ENCODE assay signal across 21 mouse cellular contexts in the genomic region with DNA sequence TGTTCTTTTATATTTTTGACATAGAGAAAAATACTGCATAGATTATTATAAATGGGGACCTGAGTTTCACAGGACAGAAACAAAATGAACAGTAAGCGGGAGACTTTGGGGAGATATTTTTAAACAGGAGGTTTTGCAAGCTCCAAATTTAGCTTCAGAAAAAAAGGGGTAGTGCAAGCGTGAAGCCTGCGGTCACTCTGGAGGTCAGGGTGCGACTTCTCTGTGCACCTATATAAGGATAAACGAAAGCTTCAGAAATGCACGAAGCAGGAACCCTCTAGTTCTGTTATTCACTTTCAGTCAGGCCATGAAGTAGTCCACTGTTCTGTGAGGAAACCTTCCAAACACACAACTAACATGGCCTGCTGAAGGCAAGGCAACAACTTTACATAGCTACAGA.
DNase-seq lines count a peak whose midpoint lies in the region; ATAC-seq and TF ChIP-seq lines count a peak whose summit lies in the region.
"Had no signal": no experiment of that assay in that cellular context is flagged by ENCODE, and none has a peak within 500 bp of the region (broad histone marks: within the 10 kb centered on the region; RNA-seq: fewer than 3 reads in every experiment).

No protein-coding gene starts in this region.

- no peaks in the 10 kb centered on the region for H3K4me1 ChIP-seq in liver, postnatal 0 days (ENCODE audit: insufficient read depth)
- H3K4me1 ChIP-seq: midbrain, embryonic 10.5 days; stomach, embryonic 15.5 days had no signal

- ATAC-seq in liver, postnatal 0 days = peak; percentile 43; the same call in 1 of the 2 replicates
- ATAC-seq: forebrain, embryonic 14.5 days; intestine, embryonic 16.5 days had no signal

- no peaks in the 10 kb centered on the region for H3K9me3 ChIP-seq in liver, postnatal 0 days (ENCODE audit: low read length)
- H3K9me3 ChIP-seq: midbrain, embryonic 10.5 days; stomach, embryonic 15.5 days had no signal

- H3K4me3 ChIP-seq in liver, postnatal 0 days (ENCODE audit: low read depth, low read length) = no peak overlapping the region
- H3K4me3 ChIP-seq: gastrocnemius, adult 2 months; midbrain, embryonic 10.5 days; myocyte; stomach, embryonic 15.5 days had no signal

- no peak for TF ChIP-seq EP300 in liver, postnatal 0 days (IDR thresholded peaks at IDR 0.05; ENCODE audit: low read depth)

- H3K27me3 ChIP-seq in liver, postnatal 0 days (ENCODE audit: insufficient read depth, low read length) = no peaks in the 10 kb centered on the region
- H3K27me3 ChIP-seq: stomach, embryonic 15.5 days had no signal

- no peak for TF ChIP-seq CTCF in liver, postnatal 0 days (IDR thresholded peaks at IDR 0.05; ENCODE audit: low read depth)

- no peak overlapping the region for H3K4me2 ChIP-seq in liver, postnatal 0 days (ENCODE audit: low read depth, low read length)
- H3K4me2 ChIP-seq: hindbrain, embryonic 14.5 days; lung, embryonic 14.5 days; stomach, embryonic 15.5 days had no signal

- no peak overlapping the region for H3K9ac ChIP-seq in liver, postnatal 0 days (replicated peaks)
- H3K9ac ChIP-seq: hindbrain, embryonic 14.5 days; lung, embryonic 14.5 days; stomach, embryonic 15.5 days had no signal

- H3K27ac ChIP-seq in liver, postnatal 0 days (ENCODE audit: low read depth) = 0 out of 2 replicates have a peak overlapping the region, but pooled peaks have one; percentile 29
- H3K27ac ChIP-seq: gastrocnemius, adult 2 months; hindbrain, embryonic 14.5 days; midbrain, embryonic 10.5 days; stomach, embryonic 15.5 days had no signal

- no peaks in the 10 kb centered on the region for H3K36me3 ChIP-seq in liver, postnatal 0 days (replicated peaks; ENCODE audit: insufficient read depth, low read length)
- H3K36me3 ChIP-seq: midbrain, embryonic 10.5 days; stomach, embryonic 15.5 days had no signal

- WGBS in liver, postnatal 0 days (ENCODE audit: insufficient replicate concordance) = 51% methylated on average over 6 of the region's 6 CpGs

- peak; percentile 22 for DNase-seq in kidney, adult 9 months
- no peak for DNase-seq in kidney, adult 18-20 months
- DNase-seq in B cell, adult 2 months = peak; percentile 63 to 68
- DNase-seq in liver, postnatal 0 days = peak; percentile 30
- DNase-seq in spleen, adult 12 weeks (ENCODE audit: low spot score) = peak; percentile 16
- no peak for DNase-seq in cerebellum, postnatal 10 days
- DNase-seq in thymus, postnatal 0 days (ENCODE audit: low spot score) = no peak
- DNase-seq: adrenal gland, adult 2 months; cerebellum, adult 9-11 months; gastrocnemius, adult 2 months; kidney, postnatal 14 days; layer of hippocampus, postnatal 36 days; lung, embryonic 14.5 days; right cerebral cortex, postnatal 25 days; thymus, postnatal 14 days had no signal

Comparison
In these comparisons a context has a peak if more than half of its experiments do, and no peak if none do; other contexts are left out.
1. DNase-seq: peak in kidney, adult 9 months (single experiment), B cell, adult 2 months (2 of 2), liver, postnatal 0 days (single experiment) and spleen, adult 12 weeks (single experiment); none in kidney, adult 18-20 months (single experiment), cerebellum, postnatal 10 days (0 of 2) and thymus, postnatal 0 days (single experiment).